Mouse (Mus musculus): ENCODE measurements around the gene Ccdc88a.

Gene Ccdc88a

DNA sequence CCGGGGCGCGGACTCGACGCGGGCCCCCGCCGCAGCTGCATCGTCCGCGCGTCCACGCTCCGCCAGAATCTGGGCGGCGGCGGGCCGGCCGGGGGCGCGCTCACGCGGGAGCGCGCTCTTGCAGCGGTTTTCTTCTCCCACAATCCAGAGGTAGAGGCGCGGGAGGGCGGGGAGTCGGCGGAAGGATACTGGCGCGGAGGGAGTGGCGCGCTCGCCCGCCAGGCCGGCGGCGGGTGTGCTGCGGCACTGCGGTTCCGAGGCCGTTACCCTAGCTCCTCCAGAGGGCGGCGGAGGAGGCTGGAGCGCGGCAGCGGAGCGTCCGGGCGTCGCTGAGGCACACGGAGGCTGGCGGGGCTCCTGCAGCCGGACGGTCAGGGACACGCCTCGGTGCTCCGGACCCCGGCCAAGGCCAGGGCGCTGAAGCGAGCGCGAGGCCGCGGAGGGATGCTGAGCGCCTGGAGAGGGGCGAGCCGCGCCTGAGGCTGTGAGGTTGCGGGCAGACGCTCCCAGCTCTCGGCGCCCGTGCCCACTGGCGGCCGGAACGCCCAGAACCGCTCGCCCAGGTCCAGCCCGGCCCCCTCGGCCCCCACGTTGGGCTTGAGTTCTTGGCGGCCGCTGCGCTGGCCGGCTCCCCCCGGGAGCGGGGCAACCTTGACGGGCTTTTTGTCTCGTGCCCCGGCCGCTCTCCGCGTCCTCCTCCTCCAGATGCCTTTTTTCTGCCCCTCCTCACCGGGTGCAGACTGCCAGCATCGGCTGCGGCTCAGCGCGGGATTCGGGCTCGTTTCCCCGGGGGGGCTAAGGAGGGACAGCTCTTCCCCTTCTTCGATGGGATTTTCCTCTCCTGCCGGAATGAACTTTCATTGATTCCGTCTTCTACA, at the start of gene Ccdc88a:
Gene Ccdc88a, plus strand, starts transcription at position 263 of the 878 bp plus-strand sequence.
- peak; percentile 95 to 96 for DNase-seq

DNA sequence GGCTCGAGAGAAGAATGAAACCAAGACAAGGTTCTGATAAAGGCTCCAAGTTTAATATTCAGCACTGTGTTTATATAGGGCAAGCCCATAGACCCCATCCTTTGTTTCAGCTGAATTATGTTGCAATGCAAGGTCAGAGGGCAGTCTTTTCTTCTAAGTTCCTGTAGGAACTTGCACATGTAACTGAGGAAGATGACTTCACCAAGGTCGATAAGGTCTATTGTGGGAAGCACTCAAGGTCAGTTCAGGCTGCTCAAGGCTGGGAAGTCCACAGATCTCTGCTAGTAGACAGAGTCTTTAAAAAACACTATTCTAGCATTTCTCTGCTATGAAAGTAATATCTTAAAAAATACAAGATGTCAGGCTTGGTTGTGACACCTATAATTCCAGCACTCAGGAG, 38.0 kb upstream of the Ccdc88a start:
- no peak for DNase-seq

DNA sequence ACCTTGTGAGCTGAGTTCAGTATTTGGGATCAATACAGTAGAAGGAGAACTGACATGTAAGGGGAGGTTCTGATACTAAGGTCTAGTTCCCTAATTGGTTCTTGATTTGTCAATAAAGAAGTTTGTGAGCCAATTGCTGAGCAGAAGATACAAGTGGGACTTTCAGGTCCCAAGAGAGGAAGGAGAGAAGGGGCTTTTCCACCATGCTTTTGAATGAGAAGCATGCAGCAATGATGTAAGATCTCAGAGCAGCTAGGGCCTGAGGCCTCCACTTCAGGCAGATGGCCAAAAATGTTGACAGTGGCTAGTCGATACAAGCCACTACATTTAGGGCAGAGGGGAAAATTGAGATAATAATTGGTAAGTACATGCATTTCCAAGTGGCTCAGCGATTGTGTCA, 32.2 kb upstream of the Ccdc88a start:
- DNase-seq, result no peak

DNA sequence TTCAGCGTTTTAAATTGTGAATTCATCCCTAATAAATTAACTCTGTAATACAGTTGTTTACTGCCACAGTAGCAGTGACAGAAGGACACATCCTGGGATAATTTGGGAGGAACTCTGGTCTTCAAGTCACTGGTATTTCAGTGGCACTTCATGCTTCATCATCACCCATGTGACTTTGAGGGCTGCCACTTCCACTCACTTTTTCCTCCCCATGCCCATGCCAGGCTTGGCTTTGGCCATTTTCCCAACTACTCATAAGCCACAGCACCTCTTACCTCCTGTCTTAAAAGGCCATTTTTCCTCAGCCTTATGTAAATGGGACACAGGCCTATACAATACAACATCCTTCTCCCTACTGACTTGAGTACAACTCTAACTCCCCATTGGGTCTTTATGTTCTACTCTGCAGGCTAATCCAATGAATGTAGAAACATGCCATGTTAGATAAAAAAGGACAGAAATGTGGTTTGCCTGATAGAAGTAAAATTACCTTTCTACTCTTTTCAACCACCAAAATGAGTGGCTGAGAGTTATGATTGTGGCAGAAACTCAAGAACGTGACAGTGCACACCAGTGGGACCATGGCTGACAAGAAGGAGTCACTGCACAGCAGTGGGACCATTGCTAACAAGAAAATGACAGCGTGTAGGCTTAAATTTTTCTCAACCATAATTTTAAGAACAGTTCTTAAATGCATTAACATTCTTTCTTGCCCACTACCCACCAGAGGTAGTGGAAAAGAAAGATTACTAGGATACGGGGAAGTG, 28.4 kb upstream of the Ccdc88a start:
- no peak for DNase-seq

DNA sequence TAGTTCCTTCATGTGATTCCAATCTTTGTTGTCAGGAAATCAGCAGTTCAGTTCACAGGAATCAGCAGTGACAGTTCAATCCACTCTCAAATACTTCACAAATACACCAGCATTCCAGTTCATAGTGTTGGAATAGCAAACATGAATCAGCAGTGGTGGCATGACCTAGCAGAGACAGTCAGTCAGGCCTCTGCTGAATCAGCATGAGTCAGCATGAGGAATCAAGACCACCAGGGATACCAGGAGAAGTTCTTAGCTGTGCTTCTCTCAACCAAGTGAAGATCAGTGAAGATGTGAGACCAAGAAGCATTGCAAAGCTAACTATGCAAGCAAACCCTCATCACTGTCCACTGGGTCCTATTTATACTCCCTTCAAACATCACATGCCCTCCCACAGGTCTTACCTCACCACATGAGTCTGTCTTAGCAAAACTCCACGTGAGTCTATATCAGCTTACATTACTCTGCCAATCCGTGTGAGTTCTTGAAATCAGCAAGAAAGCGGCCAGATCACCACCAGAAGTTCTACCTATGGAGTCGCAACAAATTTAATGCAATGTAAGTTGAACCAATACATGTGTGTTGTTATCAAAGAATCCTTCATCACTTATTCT, 27.7 kb upstream of the Ccdc88a start:
- DNase-seq, result no peak

DNA sequence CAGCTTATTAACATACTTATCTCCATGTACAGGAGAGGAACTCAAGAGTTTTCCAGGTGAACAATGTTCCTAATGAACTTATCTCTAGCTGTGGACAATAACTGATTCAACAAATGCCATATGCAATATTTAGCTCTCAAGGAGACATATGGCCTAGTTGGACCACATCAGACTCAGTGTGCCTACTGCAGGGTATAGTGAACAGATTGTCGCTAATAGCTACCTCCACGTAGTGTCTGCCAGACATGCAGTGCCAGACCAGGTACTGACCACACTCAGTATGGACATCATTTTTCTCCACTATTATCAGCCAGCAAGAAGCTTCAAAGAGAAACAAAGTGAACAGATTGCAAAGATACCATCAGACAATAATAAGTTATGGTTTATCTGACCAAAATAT, 22.6 kb upstream of the Ccdc88a start:
- DNase-seq, result no peak

GRCm38 (mm10) chr11:29352214-29352613, 21.2 kb upstream of the Ccdc88a start:
- no peak for DNase-seq

- DNase-seq, result no peak
Measured at GRCm38 (mm10) chr11:29368161-29368560, 5.3 kb upstream of the Ccdc88a start.

- no peak for DNase-seq
Measured at GRCm38 (mm10) chr11:29373050-29373395, 435 bp upstream of the Ccdc88a start.

DNA sequence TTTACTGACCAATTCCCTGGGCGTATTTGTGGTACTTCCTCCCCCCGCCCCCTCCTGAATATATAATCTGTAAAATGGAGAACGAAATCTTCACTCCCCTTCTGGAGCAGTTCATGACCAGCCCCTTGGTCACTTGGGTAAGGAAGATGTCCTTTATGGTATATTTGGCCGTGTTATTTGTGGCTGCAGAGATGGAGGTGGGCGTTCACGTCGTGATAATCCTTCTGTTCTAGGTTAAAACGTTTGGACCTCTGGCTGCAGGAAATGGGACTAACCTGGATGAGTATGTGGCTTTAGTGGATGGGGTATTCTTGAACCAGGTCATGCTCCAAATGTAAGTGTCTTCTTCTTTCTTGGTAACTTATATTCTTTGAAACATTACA, 807 bp downstream of the Ccdc88a start:
- DNase-seq, result no peak

DNA sequence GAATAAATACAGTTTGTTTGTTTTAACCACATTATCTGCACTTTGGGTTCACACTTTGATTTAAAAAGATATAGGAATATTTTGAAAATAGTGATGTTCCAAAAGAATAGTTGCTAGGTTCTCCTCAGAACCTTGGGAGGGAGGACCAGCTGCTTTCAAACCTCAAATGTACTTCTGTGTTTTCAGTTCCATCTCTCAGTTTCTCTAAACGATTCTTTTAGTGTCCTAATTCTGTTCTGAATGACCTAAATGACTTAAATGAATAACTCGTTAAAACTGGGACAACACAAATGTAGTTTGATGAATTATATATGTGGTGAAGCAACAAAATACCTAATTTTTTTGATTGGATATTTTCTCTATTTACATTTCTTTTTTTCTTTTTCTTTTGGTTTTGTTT, 3.2 kb downstream of the Ccdc88a start:
- DNase-seq, result no peak

GRCm38 (mm10) chr11:29378751-29379150, 5.3 kb downstream of the Ccdc88a start:
- DNase-seq, result no peak

DNA sequence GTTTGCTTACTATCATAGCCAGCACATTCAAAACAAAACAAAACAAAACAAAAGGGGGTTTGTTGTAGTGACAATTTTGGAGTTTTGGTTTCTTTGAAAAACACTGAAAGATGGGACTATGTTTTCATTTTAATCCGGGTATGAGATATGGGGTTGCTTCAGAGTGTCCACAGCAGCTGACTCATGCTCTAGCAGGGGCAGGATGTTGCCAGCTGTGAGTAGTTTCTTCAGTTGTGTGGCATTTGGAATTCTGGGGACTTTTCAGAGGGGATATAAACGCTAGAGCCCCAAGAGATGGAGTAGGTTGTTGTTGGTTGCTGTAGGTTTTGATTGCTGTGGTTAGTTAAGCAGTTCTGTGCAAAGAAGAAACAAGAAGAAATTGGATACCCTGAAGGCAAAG, 10.0 kb downstream of the Ccdc88a start:
- no peak for DNase-seq

GRCm38 (mm10) chr11:29384001-29384400, 10.5 kb downstream of the Ccdc88a start:
- no peak for DNase-seq

DNA sequence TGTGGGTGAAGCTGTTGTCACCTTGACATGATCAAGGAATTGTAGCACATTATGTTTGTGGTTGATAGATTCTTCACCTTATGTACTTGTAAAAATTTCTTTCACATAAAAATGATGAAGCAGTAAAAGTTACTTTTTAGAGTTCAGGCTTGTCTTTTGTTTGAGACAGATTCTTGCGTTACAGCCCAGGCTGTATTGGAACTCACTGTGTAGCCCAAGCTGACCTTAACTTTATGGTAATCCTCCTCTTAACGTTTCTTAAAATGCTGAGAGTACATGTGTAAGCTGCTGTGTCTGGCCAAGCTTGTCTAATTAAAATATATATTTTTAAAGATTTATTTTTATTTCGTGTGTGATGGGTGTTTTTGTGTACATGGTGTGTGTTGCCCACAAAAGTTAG, 11.2 kb downstream of the Ccdc88a start:
- DNase-seq, result no peak

- DNase-seq, result no peak
Measured at GRCm38 (mm10) chr11:29389913-29390312, 16.5 kb downstream of the Ccdc88a start.

DNA sequence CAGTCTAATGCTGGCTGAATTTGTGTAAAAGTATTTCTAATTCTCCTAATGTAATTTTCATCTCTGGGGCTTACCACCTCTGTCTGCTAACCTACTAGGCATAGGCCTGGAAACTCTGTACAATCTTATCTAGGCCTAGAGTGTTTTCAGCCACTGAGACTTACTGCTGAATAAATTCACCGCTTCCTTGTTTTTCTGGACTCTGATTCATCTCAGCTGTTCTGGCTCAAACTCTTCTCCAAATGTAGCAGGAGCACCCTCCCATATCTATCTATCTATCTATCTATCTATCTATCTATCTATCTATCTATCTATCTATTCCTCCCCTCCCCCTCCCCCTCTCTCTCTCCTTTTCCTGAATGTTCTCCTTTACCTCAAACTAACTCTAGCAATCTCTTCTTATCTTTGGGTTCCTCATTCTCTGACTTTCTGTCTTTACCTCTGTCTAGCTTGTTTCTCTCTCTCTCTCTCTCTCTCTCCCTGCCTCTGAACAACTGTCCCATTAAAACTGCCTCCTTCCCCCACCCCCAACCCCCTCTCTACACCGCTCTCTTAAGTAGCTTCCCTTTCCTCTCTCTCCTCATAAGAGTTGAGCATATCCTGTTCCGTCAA, 21.8 kb downstream of the Ccdc88a start:
- DNase-seq, result no peak

GRCm38 (mm10) chr11:29400374-29400773, 26.9 kb downstream of the Ccdc88a start:
- no peak for DNase-seq

DNA sequence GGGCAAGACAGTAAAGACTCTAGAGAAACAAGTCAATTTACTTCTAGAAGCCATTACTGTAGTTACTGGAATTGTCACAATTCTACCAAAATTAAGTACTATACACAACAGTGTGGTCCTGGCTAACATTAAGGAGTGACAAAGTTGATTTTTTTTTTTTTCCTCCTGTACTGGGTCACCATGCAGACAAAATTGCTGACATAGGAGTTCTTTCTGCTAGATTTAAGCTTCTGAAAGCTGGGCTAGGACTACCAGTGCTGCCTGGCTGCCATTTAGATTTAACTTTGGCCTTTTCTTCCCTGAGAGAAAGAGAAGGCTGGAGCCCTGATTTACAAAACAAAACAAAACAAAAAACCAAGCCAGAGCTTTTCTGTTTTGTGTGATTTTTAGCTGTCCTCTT, 32.8 kb downstream of the Ccdc88a start:
- no peak for DNase-seq

DNA sequence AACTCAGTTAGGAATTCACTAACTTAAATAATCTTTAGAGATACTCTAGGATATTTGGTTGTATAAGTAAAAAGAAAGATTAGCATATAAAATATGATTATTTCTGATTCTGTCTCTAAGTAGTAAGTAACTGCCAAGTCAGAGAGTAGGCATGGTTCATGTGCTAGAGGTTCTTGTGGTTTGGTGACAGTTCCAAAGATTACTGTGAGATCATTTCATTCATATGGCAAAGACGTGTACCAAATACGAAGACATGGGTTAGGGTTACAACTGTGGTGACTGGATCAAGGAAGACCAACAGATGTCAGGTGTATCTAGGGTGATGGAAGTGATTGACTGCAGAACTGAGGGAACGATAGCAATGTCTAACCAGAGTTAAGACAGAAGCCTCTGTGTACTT, 50.0 kb downstream of the Ccdc88a start:
- DNase-seq, result no peak

GRCm38 (mm10) chr11:29428774-29429173, 55.3 kb downstream of the Ccdc88a start:
- DNase-seq, result peak in 1 of 2 experiments; percentile 2

GRCm38 (mm10) chr11:29431011-29431410, 57.6 kb downstream of the Ccdc88a start:
- no peak for DNase-seq

DNA sequence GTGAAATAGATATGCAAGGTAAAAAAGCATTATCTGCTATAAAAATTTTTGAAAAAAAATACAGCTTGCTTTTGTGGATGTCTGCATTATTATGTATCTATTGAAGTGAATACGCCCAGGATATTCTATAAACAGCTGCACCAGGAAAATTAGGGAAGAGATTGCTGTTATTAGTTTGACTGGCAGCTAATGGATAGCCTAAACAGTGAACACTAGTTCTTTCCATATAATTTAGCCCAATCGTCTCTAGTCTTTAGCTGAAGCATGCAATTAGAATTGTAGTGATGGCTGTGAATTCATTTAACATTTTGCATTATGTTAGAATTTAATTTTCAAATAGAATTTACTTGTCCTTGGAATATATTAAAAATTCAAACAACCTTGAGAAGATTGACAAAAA, 75.3 kb downstream of the Ccdc88a start:
- no peak for DNase-seq
